Mouse (Mus musculus): ENCODE results near the gene Ube2ql1. TPM values are rescaled to one million over a fixed set of nuclear protein-coding genes. Genes with fewer than 3 reads are reported as not detected.

Ube2ql1 gene
- total RNA-seq, 2 experiments from 2014 or later: 0.64 to 1.3 TPM

DNA sequence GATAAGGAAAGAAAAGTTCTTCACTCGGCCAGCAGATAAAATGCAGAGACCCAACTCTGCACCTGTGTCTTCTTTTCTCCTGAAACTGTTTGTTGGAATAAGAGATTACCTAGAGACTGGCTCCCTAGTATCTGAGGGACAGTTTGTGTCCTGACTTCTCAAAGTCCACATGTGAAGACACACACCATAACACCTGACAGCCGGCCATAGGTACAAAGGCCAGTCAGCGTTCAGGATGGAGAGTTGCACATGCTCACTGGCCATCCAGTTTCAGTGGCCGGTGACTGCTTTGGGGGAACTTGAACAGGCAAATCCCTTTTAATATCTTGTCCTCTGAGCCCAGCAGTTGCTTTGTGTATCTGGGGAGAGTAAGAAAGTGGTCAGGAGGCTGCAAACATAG lies 38.3 kb downstream of the Ube2ql1 start:
- intact Hi-C loops (cut with DNase I): no loop called here
- TF ChIP-seq CTCF (IDR thresholded peaks at IDR 0.05): no peak
- no peak for DNase-seq
- H3K4me3 ChIP-seq: no peak overlapping the region
- H3K27ac ChIP-seq: no peak overlapping the region

DNA sequence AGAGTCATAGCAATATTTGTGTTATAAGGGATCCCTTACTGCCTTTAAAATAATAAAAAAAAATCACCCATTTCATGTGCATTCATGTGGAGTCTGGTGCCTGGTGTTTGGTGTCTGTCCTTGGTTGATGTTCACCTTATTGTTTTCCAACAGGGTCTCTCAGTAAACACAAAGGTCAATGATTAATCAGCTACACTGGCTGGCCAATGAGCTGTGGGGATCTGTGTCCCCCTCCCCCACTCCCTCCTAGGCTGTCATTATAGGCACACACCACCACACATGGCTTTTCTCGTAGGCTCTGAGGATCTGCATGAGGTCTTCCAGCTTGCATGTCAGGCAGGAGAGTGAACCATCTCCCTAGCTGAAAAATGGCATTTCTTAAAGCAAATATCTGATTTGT lies 38.9 kb downstream of the Ube2ql1 start:
- intact Hi-C loops (cut with DNase I): no loop called here
- no peak for TF ChIP-seq CTCF (IDR thresholded peaks at IDR 0.05)
- Histone ChIP-seq H3K4me3 (no peak overlapping the region), H3K27ac (no peak overlapping the region)
- DNase-seq: no peak

DNA sequence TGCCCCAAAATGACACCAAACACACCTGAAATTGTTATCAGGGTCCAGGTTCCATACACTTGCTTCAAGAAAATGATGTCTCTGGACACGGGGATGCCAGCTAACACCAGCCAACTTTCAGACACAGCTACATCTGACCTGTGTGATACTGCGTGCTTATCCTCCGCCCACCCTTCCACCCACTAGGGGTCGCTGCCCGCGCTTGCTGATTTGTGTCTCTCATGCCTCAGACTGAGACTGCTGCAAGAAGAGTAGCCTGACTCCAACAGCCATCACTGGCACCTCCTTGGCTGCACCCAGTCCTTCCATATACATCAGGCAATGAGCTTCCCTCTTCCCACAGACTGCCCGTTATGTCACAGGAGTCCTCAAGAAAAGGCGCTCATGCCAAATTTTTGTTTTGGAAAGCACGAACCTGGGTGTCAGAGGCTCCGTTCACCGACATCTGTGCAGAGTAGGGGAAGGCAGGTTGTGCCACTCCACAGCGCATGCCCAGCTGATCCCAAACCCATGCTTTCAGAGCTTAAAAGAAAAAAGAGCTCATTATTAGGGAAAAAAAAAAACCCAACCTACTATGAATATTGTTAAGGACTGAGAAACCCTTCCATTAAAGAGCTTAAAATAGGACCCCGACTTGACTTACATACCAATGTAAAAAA lies 43.2 kb downstream of the Ube2ql1 start:
- intact Hi-C loops (cut with DNase I): loop anchor here (5.0 kb wide), 1 partner anchor 891 kb away; no protein-coding TSS in a partner anchor
- Histone ChIP-seq H3K27ac (no peak overlapping the region), H3K4me3 (no peak overlapping the region)
- DNase-seq: peak; percentile 59
- peak; percentile 66 for TF ChIP-seq CTCF (IDR thresholded peaks at IDR 0.05)

DNA sequence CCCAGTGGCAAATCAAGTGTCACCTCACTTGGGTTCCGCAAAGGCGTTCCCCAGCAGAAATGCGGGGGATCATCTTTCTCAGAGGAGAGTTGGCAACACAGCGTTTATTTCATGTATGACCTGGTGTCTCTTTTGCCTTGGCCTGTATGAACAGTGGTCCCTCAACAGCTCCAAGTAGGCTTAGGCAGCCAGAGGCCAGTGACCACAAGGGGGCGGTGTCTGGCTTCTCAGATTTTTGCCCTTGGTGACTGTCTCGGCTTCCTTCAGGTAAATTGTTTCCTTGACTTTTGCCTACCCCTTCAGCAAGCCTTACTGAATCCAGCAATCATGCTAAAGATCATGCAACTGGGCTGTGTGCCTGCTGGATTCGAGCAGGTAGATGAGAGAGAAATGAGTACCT lies 48.6 kb downstream of the Ube2ql1 start:
- Histone ChIP-seq H3K27ac (no peak overlapping the region), H3K4me3 (no peak overlapping the region)
- TF ChIP-seq CTCF (IDR thresholded peaks at IDR 0.05): peak; percentile 70
- DNase-seq: peak; percentile 30
- intact Hi-C loops (cut with DNase I): no loop called here

DNA sequence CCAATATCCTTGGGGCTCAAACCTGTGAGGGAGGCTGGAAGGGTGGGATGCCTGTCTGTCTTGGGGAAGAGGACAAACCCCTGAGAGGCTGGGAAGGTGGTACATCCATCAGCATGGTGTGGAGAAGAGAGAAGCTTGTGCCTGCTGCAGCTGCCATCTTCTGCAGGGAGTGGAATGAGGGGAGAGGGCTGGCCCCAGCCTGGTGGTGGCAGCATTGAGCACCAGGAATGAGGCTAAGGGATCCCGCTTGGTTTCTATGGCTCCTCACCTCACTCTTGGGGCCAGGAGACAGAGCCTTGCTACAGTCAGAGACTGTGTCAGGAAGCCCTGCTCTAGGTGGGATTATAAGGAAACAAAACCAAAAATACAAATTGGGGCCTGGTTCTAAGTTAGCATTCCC lies 52.7 kb downstream of the Ube2ql1 start:
- intact Hi-C loops (cut with DNase I): no loop called here
- H3K27ac ChIP-seq: no peak overlapping the region
- peak; percentile 27 for TF ChIP-seq CTCF (IDR thresholded peaks at IDR 0.05)
- no peak for DNase-seq
- H3K4me3 ChIP-seq: no peak overlapping the region

DNA sequence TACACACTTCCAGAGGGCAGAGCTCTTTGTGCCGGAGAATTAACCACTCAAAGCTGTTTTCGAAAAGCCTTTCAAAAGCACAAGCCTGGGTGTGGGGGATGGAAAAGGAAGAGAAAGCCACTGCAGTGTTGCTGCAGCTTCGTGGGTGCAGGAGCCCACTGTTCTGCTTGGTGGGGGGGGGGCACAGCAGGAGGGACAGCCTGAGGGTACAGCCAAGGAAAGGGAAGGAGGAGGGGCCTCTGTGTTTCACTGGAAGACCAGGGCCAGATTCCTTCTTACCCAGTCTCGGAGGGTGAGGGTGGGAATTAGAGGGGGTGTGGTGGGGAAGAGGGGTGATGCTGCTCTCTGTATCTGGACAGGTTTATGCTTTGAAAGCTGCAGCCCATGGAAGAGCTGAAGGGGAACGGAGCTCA lies 54.3 kb downstream of the Ube2ql1 start:
- intact Hi-C loops (cut with DNase I): no loop called here
- TF ChIP-seq CTCF (IDR thresholded peaks at IDR 0.05): no peak
- no peak overlapping the region for H3K27ac ChIP-seq
- H3K4me3 ChIP-seq: no peak overlapping the region
- DNase-seq: no peak

DNA sequence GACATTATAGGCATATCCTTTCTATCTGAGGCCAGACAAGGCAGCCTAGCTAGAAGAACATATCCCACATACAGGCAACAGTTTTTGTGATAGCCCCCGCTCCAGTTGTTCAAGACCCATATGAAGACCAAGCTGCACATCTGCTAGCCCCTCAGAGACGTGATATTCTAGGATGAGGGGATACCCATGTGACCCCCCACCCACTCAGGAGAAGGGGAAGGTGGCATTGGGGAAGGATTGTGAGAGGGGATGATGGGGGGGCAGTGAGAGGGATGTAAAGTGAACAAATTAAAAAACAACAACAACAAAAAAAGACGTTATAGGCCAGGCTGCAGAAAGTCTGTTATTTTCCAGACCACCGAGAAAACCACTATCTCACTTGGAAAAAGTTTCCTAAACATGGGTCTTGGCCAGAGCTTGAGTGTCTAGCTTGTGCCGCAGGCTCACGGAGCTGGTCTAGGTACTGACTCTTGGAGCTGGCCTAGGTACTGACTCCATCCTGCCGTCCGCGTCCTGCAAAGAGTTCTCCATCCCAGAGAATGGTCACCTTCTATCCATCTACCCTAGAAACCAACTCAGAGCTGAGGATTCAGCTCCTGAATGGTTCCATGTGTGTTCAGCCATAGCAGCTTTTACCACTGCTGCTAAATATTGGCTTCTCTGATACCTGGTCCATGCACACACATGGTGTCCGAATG lies 65.6 kb downstream of the Ube2ql1 start:
- H3K4me3 ChIP-seq: no peak overlapping the region
- intact Hi-C loops (cut with DNase I): no loop called here

DNA sequence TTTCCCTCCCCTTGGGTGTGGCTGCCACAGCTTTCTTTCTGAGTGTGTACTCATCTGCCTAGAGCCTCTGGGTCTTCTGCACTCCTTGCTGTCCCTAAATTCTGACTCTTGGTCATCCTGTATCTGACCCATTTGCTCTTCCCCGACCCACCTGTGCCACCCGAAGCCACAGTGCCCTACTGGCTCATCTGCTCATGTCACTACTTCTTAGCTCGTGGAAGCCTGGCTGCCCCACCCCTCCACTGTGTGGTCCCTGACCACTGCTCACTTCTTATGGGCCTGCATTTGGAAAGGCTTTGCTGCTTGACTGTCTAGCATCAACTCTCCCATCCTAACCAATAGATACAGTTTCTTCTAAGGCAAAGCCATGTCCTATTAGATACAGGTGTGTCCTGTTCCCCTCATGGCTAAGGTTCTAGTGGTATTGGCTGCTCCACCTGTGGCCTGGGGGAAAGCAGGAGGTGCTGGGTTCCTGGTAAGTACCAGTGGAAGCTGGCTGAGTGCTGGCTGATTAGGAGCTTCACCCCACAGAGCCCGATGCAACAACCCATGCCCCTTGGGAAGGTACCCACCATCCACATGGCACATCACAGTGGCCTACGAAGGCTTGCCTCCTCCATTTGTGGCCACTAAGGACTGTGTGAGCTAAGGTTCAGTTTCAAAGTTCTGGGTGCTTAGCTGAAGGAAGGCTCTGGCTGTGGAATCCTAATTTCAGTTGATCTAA lies 66.3 kb downstream of the Ube2ql1 start:
- no peak overlapping the region for H3K27ac ChIP-seq
- intact Hi-C loops (cut with DNase I): no loop called here
- DNase-seq: no peak
- H3K4me3 ChIP-seq: no peak overlapping the region
- TF ChIP-seq CTCF (IDR thresholded peaks at IDR 0.05): no peak

More for the DNA sequence above, 65.6 kb downstream of the Ube2ql1 start:
- no peak overlapping the region for H3K27ac ChIP-seq
- no peak for TF ChIP-seq CTCF (IDR thresholded peaks at IDR 0.05)
- no peak for DNase-seq

DNA sequence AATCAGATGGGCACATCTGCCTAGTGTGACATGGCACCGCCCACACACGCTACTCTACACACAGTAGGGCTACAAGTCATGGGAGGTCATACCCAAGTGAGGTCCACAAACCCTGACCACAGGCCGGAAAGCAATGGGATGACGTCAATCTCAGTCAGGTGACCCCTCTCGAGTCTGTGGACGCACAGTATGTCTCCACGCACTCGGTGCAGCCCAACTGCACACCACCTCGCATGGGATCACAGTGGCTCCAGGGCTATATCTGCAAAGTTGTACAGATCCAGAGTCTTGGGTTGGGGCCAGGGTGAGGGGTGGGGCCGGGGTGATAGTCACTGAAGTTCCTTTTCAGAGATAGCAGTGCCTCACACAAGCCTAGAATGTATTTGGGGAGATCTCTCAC lies 67.1 kb downstream of the Ube2ql1 start:
- intact Hi-C loops (cut with DNase I): no loop called here
- no peak overlapping the region for H3K4me3 ChIP-seq

DNA sequence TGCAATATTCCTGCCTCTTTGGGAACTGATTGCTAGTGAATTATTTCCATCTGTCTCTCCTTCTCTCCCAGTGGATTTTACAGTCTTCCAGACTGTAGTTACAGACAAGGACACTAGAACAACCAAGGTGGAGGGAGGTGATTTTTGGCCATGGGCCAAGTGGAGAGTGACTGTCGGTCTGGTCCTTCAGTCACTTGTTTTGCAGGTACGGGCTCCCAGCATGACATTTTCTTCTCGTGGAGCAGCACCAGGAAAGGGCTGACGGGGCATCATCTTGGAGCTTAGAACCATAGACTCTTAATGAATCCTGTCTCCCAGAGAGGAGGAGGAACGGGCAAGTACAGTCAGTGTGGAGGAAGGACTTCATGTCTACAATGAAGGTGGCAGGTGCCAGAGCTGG lies 67.6 kb downstream of the Ube2ql1 start:
- no peak overlapping the region for H3K27ac ChIP-seq
- TF ChIP-seq CTCF (IDR thresholded peaks at IDR 0.05): no peak
- intact Hi-C loops (cut with DNase I): no loop called here
- H3K4me3 ChIP-seq: no peak overlapping the region
- no peak for DNase-seq

More for the DNA sequence above, 67.1 kb downstream of the Ube2ql1 start:
- no peak for DNase-seq
- no peak overlapping the region for H3K27ac ChIP-seq
- TF ChIP-seq CTCF (IDR thresholded peaks at IDR 0.05): no peak

DNA sequence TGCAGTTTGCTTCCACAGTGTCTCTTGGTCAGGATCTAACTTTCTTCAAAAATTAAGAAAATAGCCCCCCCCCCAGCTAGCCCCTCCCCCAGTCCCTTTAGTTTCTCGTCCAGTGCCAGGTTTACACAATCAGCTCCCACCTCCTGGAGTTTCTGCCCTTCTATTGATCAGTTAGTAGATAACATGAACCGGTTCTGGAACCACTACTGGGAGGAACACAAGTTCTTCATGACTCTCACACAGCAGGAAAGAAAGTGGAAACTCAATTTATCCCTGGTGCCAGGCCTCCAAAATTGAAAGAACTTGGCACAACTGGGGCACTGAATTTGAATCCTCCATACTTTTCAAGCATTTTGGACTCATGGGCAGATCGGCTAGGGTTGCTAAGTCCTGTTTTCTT lies 85.2 kb downstream of the Ube2ql1 start:
- no peak for TF ChIP-seq CTCF (IDR thresholded peaks at IDR 0.05)
- Histone ChIP-seq H3K4me3 (no peak overlapping the region), H3K27ac (no peak overlapping the region)
- no peak for DNase-seq
- intact Hi-C loops (cut with DNase I): loop anchor here (2.0 kb wide), 2 partner anchors 102 to 146 kb away; no protein-coding TSS in a partner anchor

Other genes starting within 250 kb of the Ube2ql1 start
- gene Nsun2, start 206.1 kb downstream of the Ube2ql1 start, total RNA-seq (2021): 10 to 100 TPM; 45.4 to 51.9 TPM
- 1 to 10 TPM; 5.2 to 7.8 TPM for gene Tent4a, start 205.3 kb downstream of the Ube2ql1 start, total RNA-seq (2021)
- under 1 TPM in 1 of 2 experiments, not detected in 1; 0.33 TPM for gene Srd5a1, start 128.4 kb downstream of the Ube2ql1 start, total RNA-seq (2021)
- 10 to 100 TPM; 11.3 to 11.8 TPM for gene Med10, start 62.5 kb upstream of the Ube2ql1 start, total RNA-seq (2021)

Measured in gastrocnemius, adult 2 months (tissue).